Mouse (Mus musculus) inflammation-experienced regulatory T-cells, adult 6 months (primary cell): ENCODE measurements around the gene Cyb5d1. TPM values are rescaled to one million over a fixed set of nuclear protein-coding genes. Genes with fewer than 3 reads are reported as not detected.

Experiments used
- ATAC-seq: one replicate; pipeline ENCODE4 v1.8.0; 2017
- polyA plus RNA-seq, 3 experiments: library from polyadenylated mRNA; unstranded; fragments of 100-300 nt; shearing (Covaris generic); gene quantifications; one replicate each; pipeline ENCODE4 v1.2.1; 2017

Cyb5d1 gene
- 10 to 100 TPM; 13.9 to 20.0 (median 18.4) TPM for polyA plus RNA-seq

- ATAC-seq: peak; percentile 68
Measured at GRCm38 (mm10) chr11:69395235-69395633, at the start of gene Cyb5d1, which contains the start of gene Naa38. Gene Cyb5d1, minus strand, starts transcription at chr11:69395631. Gene Naa38, plus strand, starts transcription at chr11:69395487.

- ATAC-seq: no peak
Measured at GRCm38 (mm10) chr11:69443328-69443727, 47.9 kb upstream of the Cyb5d1 start.

GRCm38 (mm10) chr11:69437291-69437690 is 41.9 kb upstream of the Cyb5d1 start:
- ATAC-seq: no peak

GRCm38 (mm10) chr11:69433189-69433588 is 37.8 kb upstream of the Cyb5d1 start:
- no peak for ATAC-seq

GRCm38 (mm10) chr11:69432640-69432982 is 37.2 kb upstream of the Cyb5d1 start:
- ATAC-seq: no peak

- peak; percentile 86 for ATAC-seq
Measured at GRCm38 (mm10) chr11:69431829-69432639, 36.6 kb upstream of the Cyb5d1 start.

GRCm38 (mm10) chr11:69430631-69431030 is 35.2 kb upstream of the Cyb5d1 start:
- no peak for ATAC-seq

- ATAC-seq: no peak
Measured at GRCm38 (mm10) chr11:69429313-69429712, 33.9 kb upstream of the Cyb5d1 start.

GRCm38 (mm10) chr11:69428751-69429150 is 33.3 kb upstream of the Cyb5d1 start:
- ATAC-seq: no peak

GRCm38 (mm10) chr11:69426246-69426645 is 30.8 kb upstream of the Cyb5d1 start:
- ATAC-seq: no peak

GRCm38 (mm10) chr11:69423885-69424284 is 28.5 kb upstream of the Cyb5d1 start:
- no peak for ATAC-seq

- no peak for ATAC-seq
Measured at GRCm38 (mm10) chr11:69422842-69423241, 27.4 kb upstream of the Cyb5d1 start.

GRCm38 (mm10) chr11:69421131-69421977 is 25.9 kb upstream of the Cyb5d1 start:
- no peak for ATAC-seq

- ATAC-seq: no peak
Measured at GRCm38 (mm10) chr11:69420554-69421000, 25.1 kb upstream of the Cyb5d1 start.

- peak; percentile 9 for ATAC-seq
Measured at GRCm38 (mm10) chr11:69419813-69420553, 24.6 kb upstream of the Cyb5d1 start.

GRCm38 (mm10) chr11:69419443-69419812 is 24.0 kb upstream of the Cyb5d1 start:
- ATAC-seq: no peak

GRCm38 (mm10) chr11:69418481-69419442 is 23.3 kb upstream of the Cyb5d1 start:
- peak; percentile 44 for ATAC-seq

- peak; percentile 35 for ATAC-seq
Measured at GRCm38 (mm10) chr11:69417449-69418384, 22.3 kb upstream of the Cyb5d1 start.

GRCm38 (mm10) chr11:69416921-69417448 is 21.6 kb upstream of the Cyb5d1 start:
- ATAC-seq: no peak

- no peak for ATAC-seq
Measured at GRCm38 (mm10) chr11:69416509-69416908, 21.1 kb upstream of the Cyb5d1 start.
